Mouse (Mus musculus): ENCODE results near the gene Casp8.
"Not testable (repeated sequence)": the region's sequence is repeated elsewhere in the genome, so short reads cannot be mapped to it uniquely, and the experiment has no call there.

Gene Casp8

GRCm38 (mm10) chr1:58798911-58799310 is 3.7 kb downstream of the Casp8 start:
- no peak for DNase-seq (ENCODE audit: low read depth in 1 of 2, low spot score in 2 of 2)

- not testable (repeated sequence) for DNase-seq (ENCODE audit: low read depth in 1 of 2, low spot score in 2 of 2)
Observed at GRCm38 (mm10) chr1:58800644-58801043, 5.5 kb downstream of the Casp8 start.

GRCm38 (mm10) chr1:58801558-58802285 is 6.5 kb downstream of the Casp8 start:
- DNase-seq (ENCODE audit: low read depth in 1 of 2, low spot score in 2 of 2): no peak

- peak; percentile 73 for DNase-seq (ENCODE audit: low read depth in 1 of 2, low spot score in 2 of 2)
Observed at GRCm38 (mm10) chr1:58802322-58803273, 7.4 kb downstream of the Casp8 start.

- no peak for DNase-seq (ENCODE audit: low read depth in 1 of 2, low spot score in 2 of 2)
Observed at GRCm38 (mm10) chr1:58803531-58803930, 8.4 kb downstream of the Casp8 start.

GRCm38 (mm10) chr1:58806651-58807050 is 11.5 kb downstream of the Casp8 start:
- DNase-seq (ENCODE audit: low read depth in 1 of 2, low spot score in 2 of 2): no peak

- no peak for DNase-seq (ENCODE audit: low read depth in 1 of 2, low spot score in 2 of 2)
Observed at GRCm38 (mm10) chr1:58826319-58826718, 31.1 kb downstream of the Casp8 start.

- DNase-seq (ENCODE audit: low read depth in 1 of 2, low spot score in 2 of 2): no peak
Observed at GRCm38 (mm10) chr1:58830741-58831140, 35.6 kb downstream of the Casp8 start.

GRCm38 (mm10) chr1:58832198-58832597 is 37.0 kb downstream of the Casp8 start:
- DNase-seq (ENCODE audit: low read depth in 1 of 2, low spot score in 2 of 2): no peak

- DNase-seq (ENCODE audit: low read depth in 1 of 2, low spot score in 2 of 2): not testable (repeated sequence)
Observed at GRCm38 (mm10) chr1:58856811-58857210, 61.6 kb downstream of the Casp8 start.

GRCm38 (mm10) chr1:58859131-58859530 is 64.0 kb downstream of the Casp8 start:
- DNase-seq (ENCODE audit: low read depth in 1 of 2, low spot score in 2 of 2): not testable (repeated sequence)

GRCm38 (mm10) chr1:58859738-58860365 is 64.7 kb downstream of the Casp8 start:
- DNase-seq (ENCODE audit: low read depth in 1 of 2, low spot score in 2 of 2): not testable (repeated sequence)

- not testable (repeated sequence) for DNase-seq (ENCODE audit: low read depth in 1 of 2, low spot score in 2 of 2)
Observed at GRCm38 (mm10) chr1:58860586-58860985, 65.4 kb downstream of the Casp8 start.

GRCm38 (mm10) chr1:58876500-58876899 is 81.3 kb downstream of the Casp8 start:
- DNase-seq (ENCODE audit: low read depth in 1 of 2, low spot score in 2 of 2): not testable (repeated sequence)

- DNase-seq (ENCODE audit: low read depth in 1 of 2, low spot score in 2 of 2): not testable (repeated sequence)
Observed at GRCm38 (mm10) chr1:58879291-58879690, 84.1 kb downstream of the Casp8 start.

GRCm38 (mm10) chr1:58883279-58883678 is 88.1 kb downstream of the Casp8 start:
- not testable (repeated sequence) for DNase-seq (ENCODE audit: low read depth in 1 of 2, low spot score in 2 of 2)

GRCm38 (mm10) chr1:58885646-58886045 is 90.5 kb downstream of the Casp8 start:
- no peak for DNase-seq (ENCODE audit: low read depth in 1 of 2, low spot score in 2 of 2)

GRCm38 (mm10) chr1:58889826-58890546 is 94.8 kb downstream of the Casp8 start:
- no peak for DNase-seq (ENCODE audit: low read depth in 1 of 2, low spot score in 2 of 2)

GRCm38 (mm10) chr1:58890697-58891290 is 95.6 kb downstream of the Casp8 start:
- not testable (repeated sequence) for DNase-seq (ENCODE audit: low read depth in 1 of 2, low spot score in 2 of 2)

GRCm38 (mm10) chr1:58891481-58892170 is 96.5 kb downstream of the Casp8 start:
- DNase-seq (ENCODE audit: low read depth in 1 of 2, low spot score in 2 of 2): not testable (repeated sequence)

All from monocyte, adult 2 months (primary cell).